Mouse (Mus musculus) A20 (cell line): Measurements from ENCODE around the gene B4galnt2.
A peak's percentile ranks its signal among the peaks of the same experiment; 100 is the strongest.
"Not testable (repeated sequence)": the region's sequence is repeated elsewhere in the genome, so short reads cannot be mapped to it uniquely, and the experiment has no call there.

Source experiments
- DNase-seq: peaks from one replicate; pipeline ENCODE4 v3.0.0-alpha.2; 2011; ENCODE audit warnings: low read depth, low spot score

B4galnt2 gene

DNA sequence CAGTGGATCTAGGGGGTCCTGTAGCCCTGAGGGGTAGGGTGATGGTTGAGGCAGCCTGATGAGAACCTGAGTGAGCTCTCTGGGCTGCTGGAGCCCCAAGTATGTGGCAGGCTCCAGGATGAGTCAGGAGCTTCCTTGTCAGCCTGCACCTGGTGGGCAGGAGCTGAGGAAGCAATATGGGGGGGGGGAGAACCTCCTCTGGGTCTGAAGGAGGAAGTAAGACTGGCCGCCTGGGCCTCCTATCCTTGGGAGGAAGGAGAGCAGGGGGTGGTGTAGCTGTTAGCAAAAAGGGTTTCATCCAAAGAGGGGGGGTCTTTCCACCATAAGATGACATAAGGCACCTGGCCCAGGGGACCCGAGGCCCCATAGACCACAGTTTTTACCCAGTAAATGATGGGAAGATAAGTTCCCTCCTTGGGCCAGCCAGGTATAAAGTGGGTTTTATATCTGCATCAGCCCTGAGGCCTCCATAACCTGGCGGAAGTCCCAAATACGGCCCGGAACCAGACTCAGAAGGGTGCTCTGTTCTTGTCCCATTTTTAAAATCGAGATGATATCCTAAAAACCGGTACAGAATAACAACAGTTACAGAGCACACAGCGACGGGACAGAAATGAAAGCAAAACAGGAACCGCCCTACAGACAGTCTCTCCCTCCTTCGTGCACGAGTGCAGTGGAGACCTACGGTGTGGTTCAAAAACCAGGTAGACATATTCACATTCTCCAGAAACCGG lies 18.1 kb downstream of the B4galnt2 start:
- peak; percentile 76 for DNase-seq

DNA sequence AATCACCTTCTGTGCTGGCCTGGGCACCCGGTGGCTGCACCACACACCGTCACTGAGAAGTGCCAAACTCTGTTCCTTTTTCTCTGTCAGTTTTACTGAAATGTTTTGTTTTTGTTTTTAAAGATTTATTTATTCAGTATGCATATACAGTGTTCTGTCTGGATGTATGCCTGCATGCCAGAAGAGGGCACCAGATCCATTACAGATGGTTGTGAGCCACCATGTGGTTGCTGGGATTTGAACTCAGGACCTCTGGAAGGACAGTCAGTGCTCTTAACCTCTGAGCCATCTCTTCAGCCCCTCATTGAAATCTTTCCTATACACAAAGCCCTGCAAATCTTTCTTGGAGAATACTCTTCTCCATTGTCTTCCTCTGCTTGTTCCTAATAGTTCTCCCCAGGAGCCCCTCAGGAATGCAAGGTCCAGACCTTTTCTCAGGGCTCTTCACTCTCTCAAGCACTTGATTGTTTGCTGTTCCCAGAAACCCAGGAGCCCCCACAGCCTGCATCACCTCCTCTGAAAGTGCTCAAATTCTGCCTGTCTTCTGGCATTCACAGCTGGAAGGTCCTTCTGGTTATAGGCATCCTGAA lies 24.1 kb downstream of the B4galnt2 start:
- DNase-seq: no peak

DNA sequence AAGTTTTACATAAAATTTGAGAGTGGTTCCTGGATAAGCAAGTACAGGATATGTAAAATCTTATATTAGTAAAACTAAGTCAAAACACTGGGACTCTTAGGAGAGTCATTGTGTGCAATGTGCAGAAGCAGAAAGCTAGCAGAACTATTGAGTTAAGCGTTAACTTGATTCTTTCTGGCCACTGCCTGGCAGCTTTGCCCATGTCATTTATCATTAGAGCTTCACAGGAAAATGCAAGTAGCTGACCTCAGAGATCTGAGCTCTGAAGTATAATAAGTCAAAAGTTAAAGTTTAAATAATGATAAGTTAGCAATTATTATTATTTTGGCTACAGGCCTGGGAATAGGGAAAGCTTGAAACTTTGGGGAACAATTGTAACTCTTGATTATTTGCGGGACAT lies 34.8 kb downstream of the B4galnt2 start:
- not testable (repeated sequence) for DNase-seq

DNA sequence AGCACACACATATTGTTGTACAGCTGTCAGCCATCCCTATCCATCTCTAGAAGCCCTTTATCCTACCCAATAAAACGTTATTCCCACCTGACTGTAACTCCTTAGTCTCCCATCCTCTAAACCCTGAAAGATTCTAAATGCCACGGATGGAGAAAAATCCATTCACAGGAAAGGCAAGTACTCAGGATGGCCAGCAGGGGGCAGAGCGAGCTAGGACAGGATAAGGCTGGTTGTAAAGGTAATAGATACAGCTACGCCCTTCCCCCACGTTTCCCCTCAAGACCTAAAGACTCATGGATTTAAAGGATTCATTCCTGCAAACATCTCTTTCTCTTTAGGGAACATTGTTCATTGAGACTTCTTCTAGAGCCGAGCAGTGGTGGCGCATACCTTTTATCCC lies 38.4 kb downstream of the B4galnt2 start:
- peak; percentile 65 for DNase-seq

DNA sequence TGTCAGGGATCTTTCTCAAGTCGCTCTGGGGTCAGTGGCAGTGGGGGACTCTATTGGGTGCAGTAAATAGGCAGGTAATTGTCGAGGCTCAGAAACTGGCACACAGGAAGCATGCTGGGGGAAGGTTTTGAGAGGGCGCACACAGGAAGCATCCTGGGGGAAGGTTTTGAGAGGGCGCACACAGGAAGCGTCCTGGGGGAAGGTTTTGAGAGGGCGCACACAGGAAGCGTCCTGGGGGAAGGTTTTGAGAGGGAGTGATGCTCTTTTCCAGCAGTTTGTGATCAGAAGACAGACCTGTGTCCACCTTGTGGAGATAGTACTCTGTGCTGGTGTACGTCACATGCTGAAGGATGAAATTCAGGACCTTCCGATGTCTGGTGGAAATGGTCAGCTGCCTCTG lies 38.9 kb downstream of the B4galnt2 start:
- peak; percentile 17 for DNase-seq

DNA sequence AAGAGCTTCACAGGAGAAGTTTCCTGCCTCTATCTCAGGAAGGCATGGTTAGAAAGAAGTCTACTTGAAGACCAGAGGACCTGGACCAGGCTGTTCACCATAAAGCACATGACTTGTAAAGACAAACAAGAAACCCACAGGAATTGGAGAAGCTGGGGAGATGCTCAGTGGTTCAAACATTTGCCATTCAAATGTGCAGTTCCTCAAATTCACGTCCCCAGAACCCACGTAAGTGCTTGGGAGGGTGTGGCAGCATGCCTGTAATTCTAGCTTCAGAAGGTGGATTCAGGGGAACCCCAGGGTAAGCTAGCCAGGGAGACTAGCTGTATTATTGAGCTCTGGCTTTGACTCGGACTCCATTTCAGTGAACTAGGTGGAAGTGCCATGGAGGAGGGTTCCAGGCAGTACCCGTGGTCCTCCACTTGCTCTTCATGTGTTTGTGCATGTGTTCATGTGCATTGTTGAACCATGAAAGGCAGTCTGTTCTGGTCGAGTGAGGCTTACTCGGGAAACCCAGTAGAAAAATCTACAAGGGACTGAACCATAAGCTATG lies 44.7 kb downstream of the B4galnt2 start:
- DNase-seq: peak; percentile 28

DNA sequence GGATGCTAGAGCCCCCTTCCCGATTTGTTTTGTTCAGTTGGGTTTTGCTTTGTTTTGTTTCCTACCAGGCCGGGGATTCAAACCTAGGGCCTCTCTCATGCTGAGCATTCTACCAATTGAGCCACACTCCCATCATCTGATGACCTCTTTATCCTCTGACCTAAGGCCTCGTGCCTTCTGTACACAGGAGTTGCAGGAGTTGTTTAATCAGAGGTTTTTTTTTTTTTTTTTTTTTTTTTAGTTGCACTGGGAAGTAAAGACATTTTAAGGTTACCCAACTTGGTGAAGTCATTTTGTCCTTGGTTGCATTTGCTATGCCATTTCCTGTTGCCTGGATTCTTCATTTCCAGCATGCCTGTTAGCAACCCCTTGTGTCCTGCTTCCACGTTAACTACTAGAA lies 45.2 kb downstream of the B4galnt2 start:
- DNase-seq: no peak

DNA sequence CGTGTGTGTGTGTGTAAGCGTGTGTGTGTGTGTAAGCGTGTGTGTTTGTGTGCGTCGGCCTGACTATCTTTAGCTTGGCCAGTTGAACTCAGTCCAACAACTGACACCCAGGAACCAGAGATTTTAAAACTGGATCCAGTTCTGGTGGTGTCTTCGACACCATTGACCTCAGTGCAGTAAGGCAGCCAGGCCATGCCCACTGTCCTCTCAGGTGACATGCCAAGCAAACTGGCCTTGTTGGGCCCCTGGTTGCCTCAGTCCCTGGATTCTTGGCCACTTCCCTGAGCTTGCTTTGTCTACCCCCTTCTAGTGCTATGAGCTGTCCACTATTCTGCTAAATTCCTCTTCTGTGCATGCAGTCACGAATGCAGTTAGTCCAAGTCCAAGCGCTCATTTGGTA lies 53.3 kb downstream of the B4galnt2 start:
- DNase-seq: no peak

DNA sequence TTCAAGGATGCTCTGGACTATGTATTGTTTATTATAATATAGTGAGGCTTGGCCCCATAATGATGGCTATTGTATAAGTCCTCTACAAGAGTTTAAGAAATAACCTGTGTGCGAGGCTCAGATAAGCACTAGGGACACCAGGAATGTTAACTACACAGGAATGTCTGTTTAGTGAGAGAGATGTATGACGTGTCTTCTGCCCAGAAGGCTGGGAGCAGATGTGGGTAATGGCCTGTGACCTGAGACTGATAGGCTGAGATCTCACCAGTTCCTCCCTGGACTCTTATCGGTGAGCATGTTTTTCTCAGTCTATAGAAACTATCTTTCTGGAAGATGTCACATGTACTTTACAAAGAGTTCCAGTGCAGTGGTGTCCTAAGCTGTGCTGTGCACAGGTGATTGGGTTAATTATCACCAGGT lies 54.6 kb downstream of the B4galnt2 start:
- peak; percentile 51 for DNase-seq

DNA sequence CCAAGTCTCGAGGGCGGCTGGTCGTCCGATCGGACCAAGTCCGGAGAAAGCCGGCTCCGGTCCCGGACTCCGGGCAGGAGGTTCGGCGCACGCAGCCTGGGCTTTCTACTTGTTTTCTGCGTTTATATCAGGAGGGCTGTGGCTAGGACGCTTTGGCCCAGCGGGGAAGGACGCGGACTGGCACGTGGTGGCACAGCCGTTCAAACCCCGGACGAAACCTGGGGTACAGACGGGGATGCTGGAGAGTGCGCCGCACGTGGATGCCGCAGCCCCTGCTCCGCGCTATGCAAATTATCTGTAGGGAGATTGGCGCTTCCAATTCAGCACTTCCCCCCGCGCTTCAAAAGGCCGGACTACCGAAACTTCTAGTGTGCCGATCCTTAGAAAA lies 55.2 kb downstream of the B4galnt2 start:
- peak; percentile 92 for DNase-seq

DNA sequence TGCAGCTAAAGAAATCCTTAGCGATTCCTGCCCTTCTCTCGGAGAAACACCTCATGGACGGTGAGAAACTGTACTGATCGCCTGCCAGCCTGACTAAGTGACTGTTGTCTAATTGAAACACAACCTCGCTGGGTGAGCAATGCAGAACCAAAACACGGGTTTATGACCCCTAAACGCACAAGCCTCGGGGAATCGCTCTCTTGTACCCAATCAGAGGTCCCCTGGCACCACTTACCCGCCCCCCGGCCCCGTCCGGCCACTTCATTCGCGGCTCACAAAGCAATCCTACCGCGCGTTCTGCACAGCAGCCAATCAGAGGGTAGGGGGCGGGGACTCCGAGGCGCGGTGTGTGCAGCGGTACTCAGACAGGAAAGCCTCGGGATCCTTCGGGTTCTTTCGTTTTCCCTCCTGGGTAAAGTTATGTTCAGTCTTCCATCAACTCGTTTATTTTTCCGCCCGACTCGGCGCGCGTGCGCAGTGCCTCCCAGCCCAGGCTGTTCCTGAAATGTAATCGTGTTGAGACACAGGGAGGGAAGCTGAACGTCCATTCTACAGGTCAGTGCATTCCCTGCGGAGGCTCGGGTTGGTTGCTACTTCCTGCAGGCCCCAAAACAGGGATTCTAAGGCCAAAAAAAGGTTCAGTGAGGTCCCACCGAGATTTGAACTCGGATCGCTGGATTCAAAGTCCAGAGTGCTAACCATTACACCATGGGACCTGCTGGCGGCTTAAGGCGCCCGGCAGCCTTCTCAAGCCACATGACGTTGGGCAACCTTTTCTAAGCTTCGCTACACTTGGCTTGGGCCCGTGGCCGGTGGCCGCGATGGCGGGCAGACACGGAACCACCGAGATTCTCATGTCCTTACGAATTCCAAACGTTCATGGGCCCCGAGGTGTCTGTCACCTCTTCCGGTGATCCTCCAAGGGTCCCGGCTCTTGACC lies 55.9 kb downstream of the B4galnt2 start:
- DNase-seq: peak; percentile 98

DNA sequence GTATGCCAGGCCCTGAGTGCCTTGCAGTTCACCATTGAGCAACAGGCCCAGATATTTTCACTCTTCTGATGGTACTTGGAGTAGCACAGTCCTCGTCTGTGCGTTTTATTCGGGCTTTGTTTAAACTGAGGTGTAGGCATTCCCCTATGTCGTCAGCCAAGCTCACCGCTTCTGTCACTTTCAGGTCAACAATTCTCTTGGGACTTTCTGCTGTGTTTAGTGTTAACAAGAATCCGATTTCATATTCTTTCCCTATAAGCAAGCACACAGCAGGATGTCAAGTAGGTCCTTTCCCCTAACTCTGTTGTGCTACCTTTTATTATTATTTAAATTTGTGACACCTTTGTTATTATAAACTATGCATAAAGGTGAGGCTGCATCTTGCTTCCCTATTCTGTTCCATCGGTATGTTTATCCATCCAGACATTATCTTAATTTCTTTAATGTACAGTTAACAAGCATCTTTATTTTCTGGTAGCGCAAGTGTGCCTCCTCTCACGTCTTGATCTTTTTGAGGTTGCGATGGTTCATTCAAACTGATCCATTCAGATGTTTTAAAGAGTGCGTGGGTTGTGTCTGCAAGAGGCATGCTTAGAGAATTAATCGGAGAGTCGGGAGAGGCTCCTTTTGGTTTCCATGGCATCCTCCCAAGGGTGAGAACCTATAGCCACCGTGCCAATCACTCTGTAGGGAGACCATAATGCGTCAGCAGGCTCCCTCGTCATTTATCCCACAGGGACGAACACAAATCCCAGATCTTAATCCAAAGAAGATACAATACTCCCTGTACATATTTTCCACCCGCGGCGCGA lies 56.8 kb downstream of the B4galnt2 start:
- no peak for DNase-seq

DNA sequence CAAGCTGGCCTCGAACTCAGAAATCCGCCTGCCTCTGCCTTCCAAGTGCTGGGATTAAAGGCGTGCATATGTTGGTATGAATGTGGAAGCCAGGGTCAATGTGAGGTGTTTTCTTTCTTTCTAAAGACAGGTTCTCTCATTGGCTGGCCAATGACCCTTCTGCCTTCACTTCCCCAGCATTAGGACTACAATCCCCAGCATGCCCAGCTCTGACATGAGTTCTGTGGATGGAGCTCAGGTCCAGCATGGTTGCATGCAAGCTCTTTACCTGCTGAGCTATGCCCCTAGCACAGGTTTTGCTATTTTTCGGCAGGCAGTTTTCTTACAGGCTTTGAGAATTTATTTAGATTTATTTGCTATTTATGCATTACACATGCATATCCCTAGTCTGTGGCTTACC lies 57.4 kb downstream of the B4galnt2 start:
- no peak for DNase-seq

DNA sequence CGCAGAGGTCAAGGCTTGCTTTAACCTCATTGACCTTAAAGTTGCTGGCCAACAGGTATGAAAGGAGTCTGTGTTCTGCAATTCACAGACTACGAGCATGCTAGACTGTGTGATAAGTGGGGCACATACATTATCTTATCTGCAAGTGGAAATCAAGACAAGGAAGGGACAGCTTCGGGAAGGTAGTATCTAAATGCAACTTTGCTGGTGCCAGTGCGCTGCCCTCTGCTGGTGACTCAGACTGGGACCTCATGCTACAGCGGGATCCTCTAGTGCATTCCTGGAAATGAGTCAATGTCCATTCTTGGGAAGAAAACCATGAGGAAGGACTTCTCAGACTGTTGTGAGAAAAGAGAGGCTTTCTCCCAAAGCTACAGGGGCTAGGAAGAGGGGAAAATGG lies 61.0 kb downstream of the B4galnt2 start:
- DNase-seq: peak; percentile 57

DNA sequence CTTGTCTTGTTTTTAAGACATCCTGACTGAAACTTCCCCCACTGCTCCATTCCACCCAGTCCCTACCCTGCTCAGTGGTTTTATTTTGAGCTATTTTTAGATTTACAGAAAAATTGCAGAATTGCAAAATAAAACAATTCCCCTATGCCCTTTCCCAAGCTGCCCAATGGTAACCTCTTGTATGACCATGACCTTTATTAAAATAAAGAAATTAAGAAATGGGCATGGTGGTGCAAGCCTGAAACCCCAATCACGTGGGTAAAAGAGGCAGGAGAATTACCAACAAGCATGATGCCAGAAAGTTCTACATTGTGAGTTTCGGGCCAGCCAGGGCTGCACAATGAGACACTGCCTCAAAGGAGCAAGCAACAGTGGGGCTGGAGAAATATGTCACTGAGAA lies 63.8 kb downstream of the B4galnt2 start:
- no peak for DNase-seq

DNA sequence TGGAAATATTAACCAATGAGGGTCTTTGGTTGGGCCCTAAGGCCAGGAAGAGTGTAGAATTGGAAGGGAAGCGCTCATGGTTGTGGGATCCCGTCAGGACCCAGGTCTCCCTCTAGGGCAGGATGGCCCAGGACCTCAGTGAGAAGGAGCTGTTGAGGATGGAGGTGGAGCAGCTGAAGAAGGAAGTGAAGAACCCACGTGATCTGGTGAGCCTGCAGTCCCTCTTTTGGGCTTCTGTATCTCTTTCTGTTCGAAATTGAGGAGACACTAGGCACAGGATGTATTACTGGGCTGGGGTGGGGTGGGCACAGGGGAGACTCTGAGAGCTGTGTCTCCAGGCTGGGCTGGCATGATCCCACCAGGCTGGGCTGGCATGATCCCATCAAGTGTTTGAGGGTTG lies 69.8 kb downstream of the B4galnt2 start:
- DNase-seq: no peak

DNA sequence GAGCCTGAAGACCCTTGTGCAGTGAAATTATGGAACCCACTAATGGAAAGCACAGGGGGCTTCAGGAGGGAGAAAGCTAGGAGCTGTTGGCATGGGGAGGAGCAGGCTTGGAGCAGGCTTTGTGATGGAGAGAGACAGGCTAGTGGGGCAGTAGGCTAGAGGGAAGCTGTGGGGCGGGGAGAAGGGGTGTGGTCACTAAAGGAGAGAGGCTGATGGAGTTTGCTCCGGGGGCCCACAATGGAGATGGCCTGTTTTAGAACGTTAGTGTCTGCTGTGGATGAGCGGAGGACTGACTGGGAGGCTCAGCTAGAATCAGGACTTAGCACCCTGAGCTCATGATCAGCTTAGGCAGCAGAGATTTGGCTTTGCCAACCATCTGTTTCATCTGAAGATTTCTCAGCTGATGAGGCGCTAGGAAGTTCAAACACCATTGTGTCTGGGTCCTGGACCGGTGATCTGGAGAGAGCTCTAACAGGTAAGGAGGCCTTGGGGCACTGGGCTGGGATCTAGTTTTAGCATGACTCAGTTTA lies 71.2 kb downstream of the B4galnt2 start:
- DNase-seq: no peak

DNA sequence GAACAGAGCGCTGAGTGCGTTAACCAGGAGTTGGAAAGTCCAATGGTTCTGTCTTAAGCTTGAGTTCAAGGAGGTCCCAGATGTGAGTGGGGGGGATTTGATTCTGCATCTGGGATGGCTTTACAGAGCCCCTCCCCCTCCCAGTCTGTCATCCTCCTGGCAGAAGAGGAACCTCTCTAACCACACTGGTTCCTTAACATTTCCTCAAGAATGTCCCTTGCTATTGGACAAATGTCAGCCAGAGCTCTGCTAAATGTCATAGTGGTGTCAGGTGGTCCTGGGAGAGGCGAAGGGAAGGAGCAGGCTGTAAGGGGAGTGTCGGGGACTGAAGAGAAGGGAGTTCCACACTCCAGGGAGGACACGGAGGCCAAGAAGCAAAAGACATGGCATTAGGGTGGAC lies 71.7 kb downstream of the B4galnt2 start:
- DNase-seq: no peak

DNA sequence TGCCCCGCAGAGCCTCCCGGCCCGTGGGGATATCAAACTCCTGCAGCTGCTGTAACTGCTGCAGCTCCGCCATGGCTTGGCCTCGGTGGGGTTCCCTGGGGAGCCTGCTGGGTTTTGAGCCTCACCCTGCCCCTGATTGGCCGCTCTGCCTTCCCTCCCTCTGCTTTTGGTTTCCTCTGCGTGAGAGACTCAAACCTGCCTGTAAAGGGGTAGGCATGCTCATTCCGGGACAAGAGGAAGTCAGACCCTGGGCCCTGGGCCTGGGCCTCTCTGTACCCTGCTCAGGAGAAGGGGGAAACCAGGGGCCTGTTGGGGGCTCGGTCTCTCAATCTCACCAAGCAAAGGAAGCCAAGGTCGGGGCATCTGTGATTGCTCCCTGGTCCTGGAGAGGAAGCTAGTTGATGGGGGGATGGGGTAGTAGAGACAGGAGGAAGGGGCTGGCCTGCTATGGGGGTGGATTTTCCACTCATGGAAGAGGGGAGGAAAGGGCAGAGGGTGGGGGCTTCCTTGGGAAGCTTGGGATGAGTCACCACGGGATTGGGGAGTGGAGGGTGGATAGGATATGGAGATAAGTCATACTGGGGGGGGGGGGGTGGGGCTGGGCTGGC lies 72.5 kb downstream of the B4galnt2 start, which contains the start of gene Abi3:
Abi3 (minus strand) TSS at position 403 of the 608 bp plus-strand sequence.
- peak; percentile 92 for DNase-seq

DNA sequence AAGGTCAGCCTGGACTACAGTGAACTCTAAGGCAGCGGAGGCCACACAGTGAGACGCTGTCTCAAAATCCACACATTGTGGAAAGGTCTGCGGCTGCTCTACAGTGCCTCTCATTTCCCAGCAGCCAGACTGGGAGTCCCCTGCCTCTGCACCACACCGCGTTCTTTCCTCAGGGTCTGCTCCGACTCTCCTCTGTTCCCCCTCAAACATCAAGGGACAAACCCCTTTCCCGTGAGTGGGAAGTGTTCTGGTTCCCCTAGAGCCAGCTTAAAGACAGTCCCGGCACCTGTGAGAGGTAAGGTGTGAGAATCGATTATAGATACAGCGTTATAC lies 73.2 kb downstream of the B4galnt2 start:
- DNase-seq: peak; percentile 51
